Mouse (Mus musculus): ENCODE measurements at regions not wholly inside any gene's neighbourhood (a gene's known extent, or its start where the extent isn't known, plus 50 kb on each side); places are given as distances from the start of the nearest gene placed in this dataset.
"Not testable (repeated sequence)": the region's sequence is repeated elsewhere in the genome, so short reads cannot be mapped to it uniquely, and the experiment has no call there.

DNA sequence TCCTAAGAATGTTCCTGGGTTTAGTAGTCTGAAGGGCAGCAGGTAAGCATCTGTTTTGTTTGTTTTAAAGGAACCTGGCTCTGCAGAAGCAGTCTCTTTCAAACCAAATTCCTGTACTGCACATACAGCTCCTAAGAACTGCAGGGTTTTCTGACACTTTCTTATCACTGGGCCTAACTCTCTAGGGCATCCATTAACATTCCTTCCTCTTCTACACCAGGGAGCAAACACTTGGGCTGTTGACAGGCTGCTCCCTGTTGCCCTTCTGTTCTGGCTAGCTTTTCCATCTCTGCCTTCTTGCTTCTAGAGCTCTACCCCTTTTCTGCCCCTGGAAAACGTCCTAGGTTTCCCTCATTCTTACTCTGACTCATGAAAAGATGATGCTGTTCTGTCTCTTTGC is 345.5 kb upstream of the Cwc22 start:
- Histone ChIP-seq H3K4me1 (replicated peaks; ENCODE audit: control insufficient read depth, insufficient read depth, low read length) (no peaks in the 10 kb centered on the region), H3K27ac (ENCODE audit: low read depth, low read length) (no peak overlapping the region), H3K27me3 (ENCODE audit: control insufficient read depth, insufficient read depth, low read length) (no peaks in the 10 kb centered on the region), H3K36me3 (ENCODE audit: control insufficient read depth, insufficient read depth, low read length) (no peaks in the 10 kb centered on the region), H3K4me2 (replicated peaks; ENCODE audit: low read depth, low read length) (no peak overlapping the region), H3K9ac (ENCODE audit: low read depth, low read length) (no peak overlapping the region), H3K9me3 (ENCODE audit: control insufficient read depth, low read length) (no peaks in the 10 kb centered on the region), H3K4me3 (ENCODE audit: low read depth, low read length) (no peak overlapping the region)
- WGBS: 24% methylated on average over 1 of the region's 1 CpGs
- DNase-seq (ENCODE audit: low spot score) (no peak), ATAC-seq (ENCODE audit: low FRiP score) (no peak)

- H3K27ac ChIP-seq (ENCODE audit: low read depth, low read length): no peak overlapping the region
- no peaks in the 10 kb centered on the region for H3K36me3 ChIP-seq (ENCODE audit: control insufficient read depth, insufficient read depth, low read length)
- H3K4me3 ChIP-seq (ENCODE audit: low read depth, low read length): no peak overlapping the region
- H3K4me2 ChIP-seq (replicated peaks; ENCODE audit: low read depth, low read length): no peak overlapping the region
- H3K9me3 ChIP-seq (ENCODE audit: control insufficient read depth, low read length): no peaks in the 10 kb centered on the region
- no peaks in the 10 kb centered on the region for H3K27me3 ChIP-seq (ENCODE audit: control insufficient read depth, insufficient read depth, low read length)
- no peak overlapping the region for H3K9ac ChIP-seq (ENCODE audit: low read depth, low read length)
- H3K4me1 ChIP-seq (replicated peaks; ENCODE audit: control insufficient read depth, insufficient read depth, low read length): no peaks in the 10 kb centered on the region
- no peak for DNase-seq (ENCODE audit: low spot score)
- ATAC-seq (ENCODE audit: low FRiP score): no peak
These were observed 338.6 kb upstream of the Cwc22 start for GRCm38 (mm10) chr2:78284806-78285205.

DNA sequence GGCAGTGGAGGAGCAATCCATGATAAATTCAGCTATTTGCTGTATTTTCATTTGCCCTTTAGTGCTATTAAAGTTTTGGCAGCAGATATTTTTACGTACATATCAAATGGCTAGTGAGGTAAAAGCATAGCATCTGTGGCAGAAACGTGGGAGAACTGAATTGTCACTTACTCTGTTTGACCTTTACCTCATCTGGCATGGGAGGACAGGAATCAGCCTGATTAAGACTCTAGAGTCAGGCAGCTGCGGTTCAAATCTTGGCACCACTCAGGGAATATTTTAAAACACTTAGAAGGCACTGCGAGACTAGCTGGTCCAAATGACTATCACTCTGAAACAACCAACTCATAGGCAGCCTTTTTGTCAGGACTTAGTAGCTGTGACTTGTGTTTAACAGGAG is 337.4 kb upstream of the Cwc22 start:
- no peak overlapping the region for H3K4me3 ChIP-seq (ENCODE audit: low read depth, low read length)
- H3K27me3 ChIP-seq (ENCODE audit: control insufficient read depth, insufficient read depth, low read length): no peaks in the 10 kb centered on the region
- DNase-seq (ENCODE audit: low spot score) (no peak), ATAC-seq (ENCODE audit: low FRiP score) (no peak)
- no peaks in the 10 kb centered on the region for H3K4me1 ChIP-seq (replicated peaks; ENCODE audit: control insufficient read depth, insufficient read depth, low read length)
- H3K9me3 ChIP-seq (ENCODE audit: control insufficient read depth, low read length): no peaks in the 10 kb centered on the region
- no peak overlapping the region for H3K9ac ChIP-seq (ENCODE audit: low read depth, low read length)
- H3K4me2 ChIP-seq (replicated peaks; ENCODE audit: low read depth, low read length): no peak overlapping the region
- 82% methylated on average over 4 of the region's 4 CpGs for WGBS
- H3K27ac ChIP-seq (ENCODE audit: low read depth, low read length): no peak overlapping the region
- no peaks in the 10 kb centered on the region for H3K36me3 ChIP-seq (ENCODE audit: control insufficient read depth, insufficient read depth, low read length)

DNA sequence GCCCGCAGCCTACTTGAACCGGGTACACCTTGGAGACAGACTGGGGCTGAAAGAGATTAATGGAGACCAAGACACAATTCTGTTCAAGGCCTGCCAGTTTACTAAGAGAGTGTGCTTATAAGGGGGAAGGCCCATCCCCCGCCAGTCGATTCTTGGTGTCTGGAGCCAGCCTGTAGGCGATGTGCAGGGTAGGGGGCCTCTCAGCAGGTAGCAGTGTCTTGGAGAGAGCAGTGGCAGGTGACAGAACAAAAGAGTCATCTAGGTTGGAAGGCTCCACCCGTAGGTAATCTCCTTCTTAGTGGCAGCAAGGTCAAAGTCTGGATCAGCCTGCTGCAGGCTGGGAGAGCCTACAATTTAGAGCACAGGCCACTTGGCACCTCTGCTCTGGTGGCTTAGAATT is 335.7 kb upstream of the Cwc22 start:
- H3K27ac ChIP-seq (ENCODE audit: low read depth, low read length); H3K4me3 ChIP-seq (ENCODE audit: low read depth, low read length); DNase-seq (ENCODE audit: low spot score); H3K4me2 ChIP-seq (replicated peaks; ENCODE audit: low read depth, low read length); H3K9me3 ChIP-seq (ENCODE audit: control insufficient read depth, low read length); H3K27me3 ChIP-seq (ENCODE audit: control insufficient read depth, insufficient read depth, low read length); H3K9ac ChIP-seq (ENCODE audit: low read depth, low read length); ATAC-seq (ENCODE audit: low FRiP score); H3K36me3 ChIP-seq (ENCODE audit: control insufficient read depth, insufficient read depth, low read length); H3K4me1 ChIP-seq (replicated peaks; ENCODE audit: control insufficient read depth, insufficient read depth, low read length): not testable (repeated sequence)
- WGBS: 53% methylated on average over 6 of the region's 6 CpGs

GRCm38 (mm10) chr2:78280219-78280915 is 334.2 kb upstream of the Cwc22 start:
- 88% methylated on average over 5 of the region's 5 CpGs for WGBS
- H3K4me2 ChIP-seq (replicated peaks; ENCODE audit: low read depth, low read length): no peak overlapping the region
- H3K4me1 ChIP-seq (replicated peaks; ENCODE audit: control insufficient read depth, insufficient read depth, low read length): no peaks in the 10 kb centered on the region
- no peak overlapping the region for H3K4me3 ChIP-seq (ENCODE audit: low read depth, low read length)
- no peaks in the 10 kb centered on the region for H3K27me3 ChIP-seq (ENCODE audit: control insufficient read depth, insufficient read depth, low read length)
- ATAC-seq (ENCODE audit: low FRiP score) (no peak), DNase-seq (ENCODE audit: low spot score) (no peak)
- no peak overlapping the region for H3K9ac ChIP-seq (ENCODE audit: low read depth, low read length)
- no peaks in the 10 kb centered on the region for H3K9me3 ChIP-seq (ENCODE audit: control insufficient read depth, low read length)
- no peaks in the 10 kb centered on the region for H3K36me3 ChIP-seq (ENCODE audit: control insufficient read depth, insufficient read depth, low read length)
- no peak overlapping the region for H3K27ac ChIP-seq (ENCODE audit: low read depth, low read length)

DNA sequence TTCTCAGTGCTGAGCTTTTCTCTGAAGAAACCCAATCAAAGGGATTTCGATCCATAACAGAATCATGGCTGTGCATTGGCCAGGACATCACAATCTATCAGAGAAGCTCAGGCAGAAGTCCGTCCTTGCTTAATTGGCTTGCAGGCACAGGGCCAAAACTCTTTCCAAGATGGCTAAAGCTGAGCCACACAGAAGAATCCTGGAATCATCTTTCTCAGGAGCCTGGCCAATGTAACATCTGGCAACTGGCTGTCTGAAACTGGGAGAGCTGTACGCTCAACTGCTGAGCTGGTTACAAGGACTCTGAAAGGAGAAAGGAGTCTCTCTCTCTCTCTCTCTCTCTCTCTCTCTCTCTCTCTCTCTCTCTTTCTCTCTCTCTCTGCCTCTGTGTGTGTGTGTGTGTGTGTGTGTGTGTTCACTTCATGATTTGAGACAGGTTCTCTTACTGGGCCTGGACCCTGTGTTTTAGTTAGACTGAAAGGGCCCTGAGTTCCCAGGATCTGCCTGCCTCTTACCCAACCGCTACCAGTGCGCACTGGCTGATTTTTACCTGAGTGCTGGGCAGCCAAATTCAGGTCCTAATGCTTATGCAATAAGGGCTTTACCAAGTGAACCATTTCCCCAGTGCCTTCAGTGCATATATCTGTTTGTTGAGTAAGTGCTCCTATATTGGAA is 333.3 kb upstream of the Cwc22 start:
- no peaks in the 10 kb centered on the region for H3K9me3 ChIP-seq (ENCODE audit: control insufficient read depth, low read length)
- H3K4me1 ChIP-seq (replicated peaks; ENCODE audit: control insufficient read depth, insufficient read depth, low read length): no peaks in the 10 kb centered on the region
- H3K27me3 ChIP-seq (ENCODE audit: control insufficient read depth, insufficient read depth, low read length): no peaks in the 10 kb centered on the region
- WGBS: 86% methylated on average over 5 of the region's 5 CpGs
- no peak overlapping the region for H3K9ac ChIP-seq (ENCODE audit: low read depth, low read length)
- no peak overlapping the region for H3K4me2 ChIP-seq (replicated peaks; ENCODE audit: low read depth, low read length)
- no peak for DNase-seq (ENCODE audit: low spot score)
- H3K27ac ChIP-seq (ENCODE audit: low read depth, low read length): no peak overlapping the region
- no peak for ATAC-seq (ENCODE audit: low FRiP score)
- H3K36me3 ChIP-seq (ENCODE audit: control insufficient read depth, insufficient read depth, low read length): no peaks in the 10 kb centered on the region
- H3K4me3 ChIP-seq (ENCODE audit: low read depth, low read length): no peak overlapping the region

GRCm38 (mm10) chr2:78278630-78279029 is 332.5 kb upstream of the Cwc22 start:
- no peaks in the 10 kb centered on the region for H3K27me3 ChIP-seq (ENCODE audit: control insufficient read depth, insufficient read depth, low read length)
- H3K9me3 ChIP-seq (ENCODE audit: control insufficient read depth, low read length): no peaks in the 10 kb centered on the region
- no peak overlapping the region for H3K27ac ChIP-seq (ENCODE audit: low read depth, low read length)
- no peak overlapping the region for H3K9ac ChIP-seq (ENCODE audit: low read depth, low read length)
- no peak overlapping the region for H3K4me3 ChIP-seq (ENCODE audit: low read depth, low read length)
- no peak overlapping the region for H3K4me2 ChIP-seq (replicated peaks; ENCODE audit: low read depth, low read length)
- no peak for ATAC-seq (ENCODE audit: low FRiP score)
- 90% methylated on average over 2 of the region's 2 CpGs for WGBS
- no peaks in the 10 kb centered on the region for H3K4me1 ChIP-seq (replicated peaks; ENCODE audit: control insufficient read depth, insufficient read depth, low read length)
- no peaks in the 10 kb centered on the region for H3K36me3 ChIP-seq (ENCODE audit: control insufficient read depth, insufficient read depth, low read length)
- no peak for DNase-seq (ENCODE audit: low spot score)

- 87% methylated on average over 8 of the region's 8 CpGs for WGBS
- H3K4me2 ChIP-seq (replicated peaks; ENCODE audit: low read depth, low read length): no peak overlapping the region
- no peaks in the 10 kb centered on the region for H3K27me3 ChIP-seq (ENCODE audit: control insufficient read depth, insufficient read depth, low read length)
- ATAC-seq (ENCODE audit: low FRiP score) (no peak), DNase-seq (ENCODE audit: low spot score) (no peak)
- H3K9me3 ChIP-seq (ENCODE audit: control insufficient read depth, low read length): no peaks in the 10 kb centered on the region
- no peaks in the 10 kb centered on the region for H3K36me3 ChIP-seq (ENCODE audit: control insufficient read depth, insufficient read depth, low read length)
- H3K27ac ChIP-seq (ENCODE audit: low read depth, low read length): no peak overlapping the region
- H3K4me1 ChIP-seq (replicated peaks; ENCODE audit: control insufficient read depth, insufficient read depth, low read length): no peaks in the 10 kb centered on the region
- no peak overlapping the region for H3K4me3 ChIP-seq (ENCODE audit: low read depth, low read length)
- H3K9ac ChIP-seq (ENCODE audit: low read depth, low read length): no peak overlapping the region
These were observed 331.5 kb upstream of the Cwc22 start for GRCm38 (mm10) chr2:78277699-78278098.

DNA sequence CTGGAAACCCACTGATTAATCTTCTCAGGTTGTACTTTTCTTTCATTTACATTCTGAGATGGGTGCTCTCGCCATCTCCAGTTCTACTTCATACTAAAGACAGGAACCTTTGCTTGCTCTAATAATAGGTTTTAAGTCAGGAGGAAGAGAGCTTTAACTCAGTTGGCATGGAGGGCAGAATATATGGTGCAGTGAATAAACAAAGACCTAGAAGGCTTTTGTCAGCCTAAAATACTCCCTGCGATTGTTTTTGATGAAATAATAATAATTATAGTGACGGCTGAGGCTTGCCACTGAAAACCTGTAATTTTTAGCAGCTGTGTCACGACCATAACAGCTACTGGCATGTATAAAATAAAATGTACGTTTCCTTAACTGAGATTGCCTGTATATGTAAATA is 327.9 kb upstream of the Cwc22 start:
- H3K9ac ChIP-seq (ENCODE audit: low read depth, low read length): no peak overlapping the region
- no peaks in the 10 kb centered on the region for H3K36me3 ChIP-seq (ENCODE audit: control insufficient read depth, insufficient read depth, low read length)
- DNase-seq (ENCODE audit: low spot score) (no peak), ATAC-seq (ENCODE audit: low FRiP score) (no peak)
- no peaks in the 10 kb centered on the region for H3K9me3 ChIP-seq (ENCODE audit: control insufficient read depth, low read length)
- WGBS: 89% methylated on average over 5 of the region's 5 CpGs
- no peak overlapping the region for H3K4me2 ChIP-seq (replicated peaks; ENCODE audit: low read depth, low read length)
- H3K4me3 ChIP-seq (ENCODE audit: low read depth, low read length): no peak overlapping the region
- no peaks in the 10 kb centered on the region for H3K4me1 ChIP-seq (replicated peaks; ENCODE audit: control insufficient read depth, insufficient read depth, low read length)
- H3K27me3 ChIP-seq (ENCODE audit: control insufficient read depth, insufficient read depth, low read length): no peaks in the 10 kb centered on the region
- H3K27ac ChIP-seq (ENCODE audit: low read depth, low read length): no peak overlapping the region

Data from hindbrain, embryonic 11.5 days (tissue).